Mouse (Mus musculus) hindbrain, postnatal 0 days (tissue): ENCODE measurements at regions not wholly inside any gene's neighbourhood (a gene's known extent, or its start where the extent isn't known, plus 50 kb on each side); places are given as distances from the start of the nearest gene placed in this dataset.
A peak's percentile ranks its signal among the peaks of the same experiment; 100 is the strongest.

Source experiments
- ATAC-seq: fragments of 200-750 bp; cut with Nextera tagmentation; 2 replicates; pipeline ENCODE4 v1.8.0; 2017; ENCODE audit warnings: mild to moderate bottlenecking, moderate TSS enrichment, moderate library complexity
- DNase-seq: peaks from one replicate; pipeline ENCODE4 v3.0.0-alpha.2; 2015; ENCODE audit warnings: low spot score
- H3K27ac ChIP-seq: fragments of 300-500 bp; sonication (generic); 2 replicates; pipeline ENCODE4 v1.5.1; 2014; ENCODE audit warnings: mild to moderate bottlenecking
- H3K27me3 ChIP-seq: fragments of 300-500 bp; sonication (generic); 2 replicates; pipeline ENCODE4 v1.6.1; 2014; ENCODE audit warnings: low read length, mixed read lengths; ENCODE audit not compliant: insufficient read depth
- H3K36me3 ChIP-seq: fragments of 300-500 bp; sonication (generic); 2 replicates; pipeline ENCODE4 v1.6.1; 2014; ENCODE audit warnings: low read length, mixed read lengths; ENCODE audit not compliant: insufficient read depth
- H3K4me1 ChIP-seq: fragments of 300-500 bp; sonication (generic); 2 replicates; pipeline ENCODE4 v1.6.1; 2014; ENCODE audit warnings: antibody characterized with exemption, low read length, mixed read lengths; ENCODE audit not compliant: insufficient read depth
- H3K4me2 ChIP-seq: fragments of 300-500 bp; sonication (generic); 2 replicates; pipeline ENCODE4 v1.6.1; 2014; ENCODE audit warnings: low read depth, mild to moderate bottlenecking, low read length, moderate library complexity, mixed read lengths
- H3K4me3 ChIP-seq: fragments of 300-500 bp; sonication (generic); 2 replicates; pipeline ENCODE4 v1.5.1; 2014; ENCODE audit warnings: low read length
- H3K9ac ChIP-seq: fragments of 300-500 bp; sonication (generic); replicated peaks from 2 replicates; pipeline ENCODE4 v1.6.1; 2014; ENCODE audit warnings: mild to moderate bottlenecking, low read length, moderate library complexity, mixed read lengths
- H3K9me3 ChIP-seq: fragments of 300-500 bp; sonication (generic); 2 replicates; pipeline ENCODE4 v1.6.1; 2016; ENCODE audit warnings: low read length, mixed read lengths
- CTCF ChIP-seq: IDR thresholded peaks from 2 replicates; pipeline ENCODE4 v1.5.1; 2016; ENCODE audit warnings: antibody characterized with exemption, control low read depth, low read depth
- WGBS: fragments of 180-500 bp; shearing (Covaris S2); extraction: QIAGEN DNeasy Blood & Tissue Kit; methylation state at CpG from one replicate; pipeline ENCODE4 v1.1.7; 2014; 5-methylcytosine and 5-hydroxymethylcytosine counted together

DNA sequence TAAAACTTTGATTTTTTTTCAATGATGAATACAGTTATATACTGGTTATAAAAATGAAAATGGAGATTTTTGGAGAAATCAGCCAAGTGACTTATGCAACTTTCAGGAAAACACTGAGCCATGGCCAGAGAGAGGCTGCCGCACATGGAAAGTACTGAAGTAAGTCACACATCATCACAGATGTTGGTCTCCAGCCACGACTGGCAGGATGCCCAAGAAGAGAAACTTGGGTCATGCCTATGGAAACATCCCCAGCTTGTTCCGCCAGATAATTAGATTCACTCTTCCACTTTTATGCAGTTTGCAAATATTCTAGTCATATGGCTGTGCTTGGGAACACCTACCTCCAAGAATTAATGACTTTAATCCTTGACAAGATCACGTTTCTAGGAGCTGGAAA lies 544.8 kb upstream of the Id4 start:
- no peaks in the 10 kb centered on the region for H3K9me3 ChIP-seq
- H3K4me1 ChIP-seq: no peaks in the 10 kb centered on the region
- peak; percentile 39 for DNase-seq
- no peaks in the 10 kb centered on the region for H3K36me3 ChIP-seq
- H3K27me3 ChIP-seq: no peaks in the 10 kb centered on the region
- H3K27ac ChIP-seq: no peak overlapping the region
- WGBS: 59% methylated on average over 4 of the region's 4 CpGs
- H3K4me2 ChIP-seq: no peak overlapping the region
- no peak overlapping the region for H3K9ac ChIP-seq
- TF ChIP-seq CTCF: no peak
- H3K4me3 ChIP-seq: no peak overlapping the region
- no peak for ATAC-seq

DNA sequence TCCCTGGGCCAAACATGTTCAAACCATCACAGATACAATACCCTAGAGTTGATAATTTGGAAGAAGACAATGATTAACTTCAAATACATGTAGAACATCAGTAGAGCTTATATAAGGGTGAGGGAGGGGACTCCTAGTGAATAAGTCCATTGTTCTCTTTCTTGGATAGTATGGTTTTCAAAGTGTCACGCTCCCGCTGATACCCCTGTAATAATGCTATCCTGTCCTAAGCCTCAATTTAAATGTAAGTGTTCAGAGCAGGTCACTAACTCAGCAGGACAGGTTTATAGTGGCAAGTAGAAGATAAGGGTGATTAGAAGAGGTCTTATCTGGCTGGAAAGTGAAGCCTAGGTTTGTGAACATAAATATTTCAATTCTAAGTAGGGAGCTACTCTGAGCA lies 540.4 kb upstream of the Id4 start:
- DNase-seq (no peak), ATAC-seq (no peak)
- Histone ChIP-seq H3K4me2 (no peak overlapping the region), H3K4me1 (no peaks in the 10 kb centered on the region), H3K27ac (no peak overlapping the region), H3K9me3 (no peaks in the 10 kb centered on the region), H3K9ac (no peak overlapping the region), H3K36me3 (no peaks in the 10 kb centered on the region), H3K27me3 (no peaks in the 10 kb centered on the region), H3K4me3 (no peak overlapping the region)
- 97% methylated on average over 2 of the region's 2 CpGs for whole genome bisulfite sequencing
- no peak for TF ChIP-seq CTCF

DNA sequence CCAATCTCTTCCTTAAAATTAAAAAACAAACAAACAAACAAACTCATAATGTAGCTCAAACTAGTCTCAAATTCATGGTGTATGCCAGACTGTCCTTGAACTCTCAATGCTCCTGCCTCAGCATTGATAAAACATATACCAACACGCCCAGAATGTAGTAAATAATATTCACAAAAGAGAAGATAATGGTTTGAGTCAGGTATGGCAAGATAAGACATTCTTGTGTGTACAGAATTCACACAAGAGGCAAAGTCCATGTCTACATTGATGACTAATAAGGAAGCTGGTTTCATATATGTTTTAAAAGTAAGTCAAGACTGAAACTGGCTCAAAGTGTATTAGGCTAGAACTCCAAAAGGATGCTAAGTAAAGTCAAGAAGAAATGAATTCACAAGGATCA lies 526.6 kb upstream of the Id4 start:
- ATAC-seq (no peak), DNase-seq (no peak)
- H3K27ac ChIP-seq: no peak overlapping the region
- no peak overlapping the region for H3K9ac ChIP-seq
- 93% methylated on average over 1 of the region's 1 CpGs for WGBS
- no peak overlapping the region for H3K4me3 ChIP-seq
- no peak overlapping the region for H3K4me2 ChIP-seq
- TF ChIP-seq CTCF: no peak
- H3K36me3 ChIP-seq: no peaks in the 10 kb centered on the region
- H3K4me1 ChIP-seq: no peaks in the 10 kb centered on the region
- H3K27me3 ChIP-seq: no peaks in the 10 kb centered on the region
- no peaks in the 10 kb centered on the region for H3K9me3 ChIP-seq

DNA sequence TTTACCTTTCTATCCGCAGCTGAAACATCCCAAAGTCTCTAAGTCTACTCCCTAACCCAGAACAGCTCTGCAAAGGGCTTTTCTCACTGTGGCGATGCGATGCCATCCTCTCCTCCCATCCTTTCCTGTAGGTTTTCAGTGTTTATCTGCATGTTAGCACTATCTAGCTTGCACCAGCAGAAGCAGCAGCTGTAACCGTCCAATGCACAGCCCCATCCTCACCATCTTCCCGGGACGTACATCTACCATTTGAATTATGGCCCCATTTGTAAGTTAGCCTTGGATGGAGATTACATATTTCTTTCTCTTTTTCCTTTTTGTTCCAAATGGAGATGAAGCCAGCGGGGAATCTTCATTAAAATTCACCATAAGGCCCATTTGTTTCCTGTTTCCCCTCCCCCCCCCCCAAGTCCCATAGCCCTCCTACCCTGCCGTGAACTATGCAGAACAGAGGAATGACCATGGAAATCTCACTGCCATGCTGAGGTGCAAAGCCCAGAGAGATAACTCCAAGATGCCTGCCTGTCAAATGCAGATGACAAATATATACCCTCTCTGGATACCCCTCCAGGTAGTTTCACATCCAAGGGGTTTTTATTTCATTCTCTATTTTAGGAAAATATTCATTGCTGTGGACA lies 525.5 kb upstream of the Id4 start:
- no peak for ATAC-seq

DNA sequence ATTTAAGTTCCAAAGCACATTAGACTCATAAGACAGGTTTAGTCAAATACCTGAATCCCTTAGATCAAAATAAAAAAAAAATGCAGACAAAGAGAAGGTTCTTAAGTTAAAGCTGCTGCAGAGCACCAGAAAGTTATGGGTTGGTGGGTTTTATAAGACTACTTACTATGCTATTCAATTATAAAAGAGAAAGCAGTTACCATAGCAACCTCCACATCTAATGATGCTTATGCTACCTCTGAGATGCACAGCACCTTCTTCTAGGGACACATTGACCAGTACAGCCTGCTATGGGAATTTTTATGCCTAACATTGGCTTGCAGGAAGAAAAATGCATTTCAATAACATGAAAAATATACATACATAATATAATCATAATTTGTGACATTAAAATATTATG lies 512.1 kb upstream of the Id4 start:
- Histone ChIP-seq H3K9me3 (no peaks in the 10 kb centered on the region), H3K9ac (no peak overlapping the region), H3K27me3 (no peaks in the 10 kb centered on the region), H3K36me3 (no peaks in the 10 kb centered on the region), H3K4me1 (no peaks in the 10 kb centered on the region), H3K27ac (no peak overlapping the region), H3K4me2 (no peak overlapping the region), H3K4me3 (no peak overlapping the region)
- no peak for ATAC-seq
- TF ChIP-seq CTCF: no peak
- no peak for DNase-seq

More for the DNA sequence above, 525.5 kb upstream of the Id4 start:
- no peak for DNase-seq
- TF ChIP-seq CTCF: no peak
- no peaks in the 10 kb centered on the region for H3K9me3 ChIP-seq
- no peak overlapping the region for H3K4me3 ChIP-seq
- H3K27ac ChIP-seq: no peak overlapping the region
- no peak overlapping the region for H3K4me2 ChIP-seq
- H3K36me3 ChIP-seq: no peaks in the 10 kb centered on the region
- H3K27me3 ChIP-seq: no peaks in the 10 kb centered on the region
- no peaks in the 10 kb centered on the region for H3K4me1 ChIP-seq
- 55% methylated on average over 8 of the region's 8 CpGs for whole genome bisulfite sequencing
- H3K9ac ChIP-seq: no peak overlapping the region

DNA sequence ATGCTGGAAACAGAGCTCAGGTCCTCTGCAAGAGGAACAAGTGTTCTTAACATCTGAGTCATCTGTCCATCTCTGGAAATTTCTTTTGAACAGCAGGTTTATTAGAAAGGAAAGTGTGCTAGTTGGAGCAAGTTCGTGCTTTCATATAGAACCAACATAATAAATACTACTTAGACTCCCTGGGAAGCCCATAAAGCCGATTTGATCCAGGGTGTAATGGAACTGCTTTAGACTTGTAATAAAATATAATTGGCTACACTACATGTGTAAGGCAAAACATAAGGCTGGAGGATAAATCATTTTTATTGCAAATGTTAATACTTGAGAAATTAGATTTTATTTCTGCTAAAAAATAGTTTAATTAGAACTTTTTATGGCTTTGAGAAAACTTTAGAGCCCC lies 510.0 kb upstream of the Id4 start:
- H3K4me3 ChIP-seq: no peak overlapping the region
- 64% methylated on average over 2 of the region's 2 CpGs for WGBS
- H3K27me3 ChIP-seq: no peaks in the 10 kb centered on the region
- ATAC-seq (no peak), DNase-seq (no peak)
- TF ChIP-seq CTCF: no peak
- no peaks in the 10 kb centered on the region for H3K36me3 ChIP-seq
- H3K4me1 ChIP-seq: no peaks in the 10 kb centered on the region
- no peak overlapping the region for H3K27ac ChIP-seq
- H3K9ac ChIP-seq: no peak overlapping the region
- no peak overlapping the region for H3K4me2 ChIP-seq
- H3K9me3 ChIP-seq: no peaks in the 10 kb centered on the region

DNA sequence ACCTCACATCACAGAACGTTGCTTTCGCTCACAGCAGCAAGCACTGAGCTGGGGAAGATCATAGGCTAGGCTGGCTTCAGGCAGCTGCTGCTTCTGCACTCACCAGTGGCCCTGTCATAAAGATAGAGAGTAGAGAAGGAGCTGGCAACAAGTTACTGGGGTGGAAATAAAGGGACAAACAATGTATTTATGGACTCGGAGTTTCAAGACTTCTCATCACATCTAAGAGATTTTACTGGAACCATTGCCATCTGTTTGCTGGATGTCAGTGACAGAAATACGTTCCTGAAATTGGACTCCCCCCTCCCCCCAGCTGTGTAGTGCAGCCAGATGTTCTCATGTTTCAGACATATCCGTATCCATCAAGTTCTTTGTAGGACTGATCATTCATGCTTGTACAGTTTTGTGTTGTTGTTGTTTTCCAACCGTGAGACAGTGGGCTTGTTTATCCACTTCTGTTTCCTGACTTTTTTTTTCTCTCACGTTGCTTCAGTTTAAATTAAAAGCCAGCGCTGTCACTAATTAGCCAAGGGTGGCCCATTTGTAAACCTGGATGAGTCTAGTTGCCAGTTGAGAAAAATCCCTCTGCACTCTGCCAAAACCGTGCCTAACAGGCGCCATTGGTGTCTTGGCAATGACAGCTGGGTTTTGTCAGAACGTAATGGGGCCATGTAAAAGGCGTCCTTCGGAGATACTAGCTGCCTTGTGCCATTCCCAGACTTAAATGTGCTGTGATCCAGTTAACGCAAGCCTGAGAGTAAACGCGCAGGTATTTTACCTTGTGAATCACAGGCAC lies 496.0 kb upstream of the Id4 start:
- H3K9me3 ChIP-seq: no peaks in the 10 kb centered on the region
- no peaks in the 10 kb centered on the region for H3K4me1 ChIP-seq
- whole genome bisulfite sequencing: 45% methylated on average over 16 of the region's 16 CpGs
- no peak overlapping the region for H3K4me3 ChIP-seq
- H3K27me3 ChIP-seq: no peaks in the 10 kb centered on the region
- H3K36me3 ChIP-seq: no peaks in the 10 kb centered on the region
- no peak overlapping the region for H3K27ac ChIP-seq
- peak; percentile 36 for DNase-seq
- no peak for TF ChIP-seq CTCF
- no peak for ATAC-seq
- no peak overlapping the region for H3K4me2 ChIP-seq
- H3K9ac ChIP-seq: no peak overlapping the region
